ENCODE assay signal across 12 mouse cellular contexts in genomic region chr2:109921298-109922035, GRCm38 (mm10). TPM values are rescaled to one million over a fixed set of nuclear protein-coding genes. Genes with fewer than 3 reads are reported as not detected.
DNase-seq lines count a peak whose midpoint lies in the region; ATAC-seq lines count a peak whose summit lies in the region.
"Had no signal": no experiment of that assay in that cellular context is flagged by ENCODE, and none has a peak within 500 bp of the region (broad histone marks: within the 10 kb centered on the region; RNA-seq: fewer than 3 reads in every experiment).

No protein-coding gene starts in this region.

- H3K9me3 ChIP-seq in hindbrain, embryonic 10.5 days, result no peaks in the 10 kb centered on the region
- H3K9me3 ChIP-seq in hindbrain, embryonic 16.5 days (ENCODE audit: control insufficient read depth, low read length), result no peaks in the 10 kb centered on the region
- no peaks in the 10 kb centered on the region for H3K9me3 ChIP-seq in embryonic facial prominence, embryonic 14.5 days (ENCODE audit: control insufficient read depth, low read length)
- no peaks in the 10 kb centered on the region for H3K9me3 ChIP-seq in limb, embryonic 15.5 days

- no peaks in the 10 kb centered on the region for H3K27me3 ChIP-seq in hindbrain, embryonic 10.5 days (ENCODE audit: insufficient read depth, poor library complexity, severe bottlenecking)
- no peaks in the 10 kb centered on the region for H3K27me3 ChIP-seq in hindbrain, embryonic 16.5 days (replicated peaks; ENCODE audit: control insufficient read depth, insufficient read depth, low read length)
- H3K27me3 ChIP-seq in embryonic facial prominence, embryonic 14.5 days (replicated peaks; ENCODE audit: control insufficient read depth, insufficient read depth, low read length), result no peaks in the 10 kb centered on the region
- no peaks in the 10 kb centered on the region for H3K27me3 ChIP-seq in limb, embryonic 15.5 days

- peaks cover 9% of the 10 kb centered on the region for H3K36me3 ChIP-seq in hindbrain, embryonic 10.5 days
- H3K36me3 ChIP-seq in hindbrain, embryonic 16.5 days (ENCODE audit: control insufficient read depth, insufficient read depth, low read length), result no peaks in the 10 kb centered on the region
- H3K36me3 ChIP-seq in embryonic facial prominence, embryonic 14.5 days (ENCODE audit: control insufficient read depth, insufficient read depth, low read length), result peaks cover 7% of the 10 kb centered on the region; the same call in 1 of the 2 replicates
- H3K36me3 ChIP-seq in limb, embryonic 15.5 days, result peaks cover 5% of the 10 kb centered on the region; the same call in 1 of the 2 replicates

- no peak overlapping the region for H3K9ac ChIP-seq in hindbrain, embryonic 16.5 days (ENCODE audit: low read depth, low read length)
- no peak overlapping the region for H3K9ac ChIP-seq in embryonic facial prominence, embryonic 14.5 days (ENCODE audit: low read depth, low read length)
- no peak overlapping the region for H3K9ac ChIP-seq in limb, embryonic 15.5 days

- H3K4me1 ChIP-seq in hindbrain, embryonic 10.5 days (replicated peaks), result peaks cover 61% of the 10 kb centered on the region
- peaks cover 24% of the 10 kb centered on the region for H3K4me1 ChIP-seq in hindbrain, embryonic 16.5 days (ENCODE audit: control insufficient read depth, insufficient read depth, low read depth, low read length)
- peaks cover 26% of the 10 kb centered on the region for H3K4me1 ChIP-seq in embryonic facial prominence, embryonic 14.5 days (ENCODE audit: control insufficient read depth, insufficient read depth, low read length)
- peaks cover 37% of the 10 kb centered on the region for H3K4me1 ChIP-seq in limb, embryonic 15.5 days

- ATAC-seq in hindbrain, embryonic 16.5 days, result no peak
- ATAC-seq in embryonic facial prominence, embryonic 14.5 days (ENCODE audit: low read depth), result no peak
- no peak for ATAC-seq in limb, embryonic 15.5 days (ENCODE audit: insufficient number of reproducible peaks, low FRiP score, low TSS enrichment, low read depth)
- ATAC-seq in CD4-positive, CD25-positive, alpha-beta regulatory T cell, adult 4 months, result no peak
- ATAC-seq: lung, postnatal 0 days had no signal

- peak overlapping the region; percentile 94 for H3K4me3 ChIP-seq in hindbrain, embryonic 10.5 days
- no peak overlapping the region for H3K4me3 ChIP-seq in hindbrain, embryonic 16.5 days (ENCODE audit: low read length)
- peak overlapping the region; percentile 21 for H3K4me3 ChIP-seq in embryonic facial prominence, embryonic 14.5 days (ENCODE audit: low read depth, low read length)
- no peak overlapping the region for H3K4me3 ChIP-seq in limb, embryonic 15.5 days
- H3K4me3 ChIP-seq: myocyte had no signal

- no peak overlapping the region for H3K4me2 ChIP-seq in hindbrain, embryonic 16.5 days (ENCODE audit: low read length)
- H3K4me2 ChIP-seq in embryonic facial prominence, embryonic 14.5 days (ENCODE audit: low read depth, low read length), result peak overlapping the region; percentile 95
- 0 out of 2 replicates have a peak overlapping the region, but pooled peaks have one; percentile 4 for H3K4me2 ChIP-seq in limb, embryonic 15.5 days

- DNase-seq in hindbrain, embryonic 10.5 days (ENCODE audit: low spot score), result no peak
- peak; percentile 76 for DNase-seq in Muller cell, postnatal 12 days (ENCODE audit: inconsistent ontology term)
- no peak for DNase-seq in embryonic facial prominence, embryonic 14.5 days (ENCODE audit: low spot score)
- DNase-seq in right cerebral cortex, postnatal 14 days, result no peak
- DNase-seq: adrenal gland, postnatal 14 days; heart, postnatal 4 days; thymus, postnatal 14 days had no signal

- no peak overlapping the region for H3K27ac ChIP-seq in hindbrain, embryonic 10.5 days
- H3K27ac ChIP-seq in hindbrain, embryonic 16.5 days (ENCODE audit: low read depth, low read length), result no peak overlapping the region
- H3K27ac ChIP-seq in embryonic facial prominence, embryonic 14.5 days (replicated peaks; ENCODE audit: low read depth, low read length), result no peak overlapping the region
- H3K27ac ChIP-seq in limb, embryonic 15.5 days, result 0 out of 2 replicates have a peak overlapping the region, but pooled peaks have one; percentile 2

- WGBS in hindbrain, embryonic 10.5 days, result 79% methylated on average over 8 of the region's 8 CpGs
- WGBS in hindbrain, embryonic 16.5 days, result 64% methylated on average over 8 of the region's 8 CpGs
- 56% methylated on average over 8 of the region's 8 CpGs for WGBS in embryonic facial prominence, embryonic 14.5 days
- 35% methylated on average over 8 of the region's 8 CpGs for WGBS in limb, embryonic 15.5 days

RNA-seq across cellular contexts. Expression of gene Lgr4, which starts 4.0 kb away (rescaled TPM):
- polyA plus RNA-seq in hindbrain, embryonic 10.5 days (2016; fragmentation: Nextera tagmentation; extraction: Ambion mirVana), result 13.0 TPM in 2 replicates
- 7.0 and 7.7 TPM in 2 replicates for polyA plus RNA-seq in hindbrain, embryonic 16.5 days (2015; fragmentation: Nextera tagmentation; extraction: Ambion mirVana)
- polyA plus RNA-seq in embryonic facial prominence, embryonic 14.5 days (2014; fragmentation: Nextera tagmentation; extraction: Ambion mirVana), result 24.6 and 25.0 TPM in 2 replicates
- polyA plus RNA-seq in limb, embryonic 15.5 days (2015; fragmentation: Nextera tagmentation; extraction: Ambion mirVana), result 12.5 and 15.1 TPM in 2 replicates
- under 1 TPM in 1 of 2 experiments, not detected in 1; 0.08 TPM for polyA plus RNA-seq in CD4-positive, CD25-positive, alpha-beta regulatory T cell, adult 4 months (2017; shearing (Covaris generic))

RNA-seq across cellular contexts. Expression of gene Lin7c, which starts 30.8 kb away (rescaled TPM):
- 91.5 and 96.0 TPM in 2 replicates for polyA plus RNA-seq in hindbrain, embryonic 10.5 days (2016; fragmentation: Nextera tagmentation; extraction: Ambion mirVana)
- polyA plus RNA-seq in hindbrain, embryonic 16.5 days (2015; fragmentation: Nextera tagmentation; extraction: Ambion mirVana), result 187 and 194 TPM in 2 replicates
- 61.9 and 62.6 TPM in 2 replicates for polyA plus RNA-seq in embryonic facial prominence, embryonic 14.5 days (2014; fragmentation: Nextera tagmentation; extraction: Ambion mirVana)
- polyA plus RNA-seq in limb, embryonic 15.5 days (2015; fragmentation: Nextera tagmentation; extraction: Ambion mirVana), result 51.4 and 55.2 TPM in 2 replicates
- 10 to 100 TPM; 65.9 to 69.6 TPM for polyA plus RNA-seq in CD4-positive, CD25-positive, alpha-beta regulatory T cell, adult 4 months (2017; shearing (Covaris generic))

Comparison
In these comparisons a context has a peak if more than half of its experiments do, and no peak if none do; other contexts are left out.
1. H3K4me3 ChIP-seq: peak in hindbrain, embryonic 10.5 days (single experiment) and embryonic facial prominence, embryonic 14.5 days (single experiment); none in hindbrain, embryonic 16.5 days (single experiment) and limb, embryonic 15.5 days (single experiment).